Mouse (Mus musculus): ENCODE data around the gene 6330403K07Rik.
A peak's percentile ranks its signal among the peaks of the same experiment; 100 is the strongest.

Gene 6330403K07Rik

GRCm38 (mm10) chr11:71033163-71033761 lies at the start of gene 6330403K07Rik:
TSS of gene 6330403K07Rik (minus strand) at chr11:71033513.
- DNase-seq (ENCODE audit: low read depth, low spot score) = peak; percentile 95

- DNase-seq (ENCODE audit: low read depth, low spot score) = no peak
These were observed 43.0 kb upstream of the 6330403K07Rik start for GRCm38 (mm10) chr11:71076342-71076741.

GRCm38 (mm10) chr11:71052554-71052953 lies 19.2 kb upstream of the 6330403K07Rik start:
- peak; percentile 71 for DNase-seq (ENCODE audit: low read depth, low spot score)

GRCm38 (mm10) chr11:71039526-71040298 lies 6.4 kb upstream of the 6330403K07Rik start:
- no peak for DNase-seq (ENCODE audit: low read depth, low spot score)

GRCm38 (mm10) chr11:71032491-71033162 lies 686 bp downstream of the 6330403K07Rik start:
- DNase-seq (ENCODE audit: low read depth, low spot score) = peak; percentile 77

- DNase-seq (ENCODE audit: low read depth, low spot score) = no peak
These were observed 1.2 kb downstream of the 6330403K07Rik start for GRCm38 (mm10) chr11:71032070-71032469.

- DNase-seq (ENCODE audit: low read depth, low spot score) = peak; percentile 23
These were observed 3.8 kb downstream of the 6330403K07Rik start for GRCm38 (mm10) chr11:71029403-71030118.

- no peak for DNase-seq (ENCODE audit: low read depth, low spot score)
These were observed 5.0 kb downstream of the 6330403K07Rik start for GRCm38 (mm10) chr11:71028280-71028679.

- DNase-seq (ENCODE audit: low read depth, low spot score) = peak; percentile 100
These were observed 13.9 kb downstream of the 6330403K07Rik start, which contains the start of the genes Mis12 and Derl2 for GRCm38 (mm10) chr11:71019201-71020068. TSS of gene Mis12 (plus strand) at chr11:71019611. TSS of gene Derl2 (minus strand) at chr11:71019841.

GRCm38 (mm10) chr11:71018416-71019200 lies 14.7 kb downstream of the 6330403K07Rik start:
- no peak for DNase-seq (ENCODE audit: low read depth, low spot score)

- DNase-seq (ENCODE audit: low read depth, low spot score) = no peak
These were observed 16.3 kb downstream of the 6330403K07Rik start for GRCm38 (mm10) chr11:71017051-71017450.

- no peak for DNase-seq (ENCODE audit: low read depth, low spot score)
These were observed 20.6 kb downstream of the 6330403K07Rik start for GRCm38 (mm10) chr11:71012743-71013142.

- no peak for DNase-seq (ENCODE audit: low read depth, low spot score)
These were observed 25.0 kb downstream of the 6330403K07Rik start for GRCm38 (mm10) chr11:71008321-71008720.

- DNase-seq (ENCODE audit: low read depth, low spot score) = no peak
These were observed 25.5 kb downstream of the 6330403K07Rik start for GRCm38 (mm10) chr11:71007831-71008230.

GRCm38 (mm10) chr11:71007026-71007425 lies 26.3 kb downstream of the 6330403K07Rik start:
- DNase-seq (ENCODE audit: low read depth, low spot score) = no peak

- peak; percentile 31 for DNase-seq (ENCODE audit: low read depth, low spot score)
These were observed 28.3 kb downstream of the 6330403K07Rik start for GRCm38 (mm10) chr11:71005046-71005445.

GRCm38 (mm10) chr11:71004316-71004773 lies 29.0 kb downstream of the 6330403K07Rik start, which contains the start of gene Dhx33:
TSS of gene Dhx33 (minus strand) at chr11:71004437.
- peak; percentile 100 for DNase-seq (ENCODE audit: low read depth, low spot score)

GRCm38 (mm10) chr11:71003611-71004315 lies 29.6 kb downstream of the 6330403K07Rik start:
- peak; percentile 31 for DNase-seq (ENCODE audit: low read depth, low spot score)

- DNase-seq (ENCODE audit: low read depth, low spot score) = peak; percentile 65
These were observed 32.1 kb downstream of the 6330403K07Rik start for GRCm38 (mm10) chr11:71001167-71001566.

Measured in brain, adult 2 months (tissue).